Mouse (Mus musculus): ENCODE data around the gene Clec3a. TPM values are rescaled to one million over a fixed set of nuclear protein-coding genes. Genes with fewer than 3 reads are reported as not detected.

The Clec3a gene
- polyA plus RNA-seq, 1 experiment from 2014 or later, result 0.43 TPM

- ATAC-seq (ENCODE audit: low FRiP score, low read depth), result no peak
- WGBS, result 72% methylated on average over 5 of the region's 5 CpGs
- Histone ChIP-seq H3K9me3 (no peaks in the 10 kb centered on the region), H3K27ac (replicated peaks) (no peak overlapping the region), H3K27me3 (no peaks in the 10 kb centered on the region), H3K4me1 (peaks cover 2% of the 10 kb centered on the region; the same call in 1 of the 2 replicates), H3K4me3 (no peak overlapping the region), H3K9ac (replicated peaks) (no peak overlapping the region), H3K4me2 (replicated peaks) (no peak overlapping the region), H3K36me3 (no peaks in the 10 kb centered on the region)
These were observed 42.7 kb downstream of the Clec3a start for GRCm38 (mm10) chr8:114460600-114460999.

- H3K36me3 ChIP-seq, result no peaks in the 10 kb centered on the region
- ATAC-seq (ENCODE audit: low FRiP score, low read depth), result no peak
- no peak overlapping the region for H3K9ac ChIP-seq (replicated peaks)
- no peak overlapping the region for H3K4me3 ChIP-seq
- peaks cover 2% of the 10 kb centered on the region; the same call in 1 of the 2 replicates for H3K4me1 ChIP-seq
- WGBS, result 97% methylated on average over 11 of the region's 11 CpGs
- H3K4me2 ChIP-seq (replicated peaks), result no peak overlapping the region
- no peaks in the 10 kb centered on the region for H3K9me3 ChIP-seq
- H3K27ac ChIP-seq (replicated peaks), result no peak overlapping the region
- no peaks in the 10 kb centered on the region for H3K27me3 ChIP-seq
These were observed 44.7 kb downstream of the Clec3a start for GRCm38 (mm10) chr8:114462591-114462990.

- WGBS, result 66% methylated on average over 10 of the region's 10 CpGs
- H3K36me3 ChIP-seq, result no peaks in the 10 kb centered on the region
- no peak overlapping the region for H3K4me2 ChIP-seq (replicated peaks)
- no peaks in the 10 kb centered on the region for H3K9me3 ChIP-seq
- ATAC-seq (ENCODE audit: low FRiP score, low read depth), result no peak
- peaks cover 2% of the 10 kb centered on the region; the same call in 1 of the 2 replicates for H3K4me1 ChIP-seq
- no peaks in the 10 kb centered on the region for H3K27me3 ChIP-seq
- H3K27ac ChIP-seq (replicated peaks), result no peak overlapping the region
- no peak overlapping the region for H3K4me3 ChIP-seq
- no peak overlapping the region for H3K9ac ChIP-seq (replicated peaks)
These were observed 45.4 kb downstream of the Clec3a start for GRCm38 (mm10) chr8:114463305-114463704.

GRCm38 (mm10) chr8:114468526-114469207 lies 50.8 kb downstream of the Clec3a start:
- H3K27me3 ChIP-seq, result no peaks in the 10 kb centered on the region
- no peak overlapping the region for H3K4me2 ChIP-seq (replicated peaks)
- H3K27ac ChIP-seq (replicated peaks), result no peak overlapping the region
- H3K9ac ChIP-seq (replicated peaks), result no peak overlapping the region
- no peaks in the 10 kb centered on the region for H3K9me3 ChIP-seq
- no peaks in the 10 kb centered on the region for H3K36me3 ChIP-seq
- no peaks in the 10 kb centered on the region for H3K4me1 ChIP-seq
- no peak overlapping the region for H3K4me3 ChIP-seq
- WGBS, result 86% methylated on average over 21 of the region's 21 CpGs
- ATAC-seq (ENCODE audit: low FRiP score, low read depth), result 0 out of 2 replicates have a peak, but pooled peaks have one; percentile 41

- no peak overlapping the region for H3K27ac ChIP-seq (replicated peaks)
- H3K27me3 ChIP-seq, result no peaks in the 10 kb centered on the region
- no peak for ATAC-seq (ENCODE audit: low FRiP score, low read depth)
- H3K9ac ChIP-seq (replicated peaks), result no peak overlapping the region
- no peak overlapping the region for H3K4me2 ChIP-seq (replicated peaks)
- no peak overlapping the region for H3K4me3 ChIP-seq
- no peaks in the 10 kb centered on the region for H3K36me3 ChIP-seq
- H3K4me1 ChIP-seq, result no peaks in the 10 kb centered on the region
- 95% methylated on average over 10 of the region's 10 CpGs for WGBS
- H3K9me3 ChIP-seq, result no peaks in the 10 kb centered on the region
These were observed 51.3 kb downstream of the Clec3a start for GRCm38 (mm10) chr8:114469208-114469590.

GRCm38 (mm10) chr8:114473546-114473945 lies 55.7 kb downstream of the Clec3a start:
- H3K27me3 ChIP-seq, result no peaks in the 10 kb centered on the region
- ATAC-seq (ENCODE audit: low FRiP score, low read depth), result no peak
- H3K4me3 ChIP-seq, result no peak overlapping the region
- H3K36me3 ChIP-seq, result no peaks in the 10 kb centered on the region
- no peak overlapping the region for H3K4me2 ChIP-seq (replicated peaks)
- no peak overlapping the region for H3K9ac ChIP-seq (replicated peaks)
- H3K27ac ChIP-seq (replicated peaks), result no peak overlapping the region
- 94% methylated on average over 11 of the region's 11 CpGs for WGBS
- no peaks in the 10 kb centered on the region for H3K9me3 ChIP-seq
- no peaks in the 10 kb centered on the region for H3K4me1 ChIP-seq

Other genes starting within 250 kb of the Clec3a start
- gene Vat1l, start 212.5 kb upstream of the Clec3a start, polyA plus RNA-seq (2016; fragmentation: Nextera tagmentation; extraction: Ambion mirVana), result 18.4 and 18.7 TPM in 2 replicates
- gene Wwox, start 21.6 kb downstream of the Clec3a start, polyA plus RNA-seq (2016; fragmentation: Nextera tagmentation; extraction: Ambion mirVana), result 14.0 TPM in 2 replicates